Mouse (Mus musculus): Measurements from ENCODE around the gene Bfar.
"Not testable (repeated sequence)": the region's sequence is repeated elsewhere in the genome, so short reads cannot be mapped to it uniquely, and the experiment has no call there.

The Bfar gene

DNA sequence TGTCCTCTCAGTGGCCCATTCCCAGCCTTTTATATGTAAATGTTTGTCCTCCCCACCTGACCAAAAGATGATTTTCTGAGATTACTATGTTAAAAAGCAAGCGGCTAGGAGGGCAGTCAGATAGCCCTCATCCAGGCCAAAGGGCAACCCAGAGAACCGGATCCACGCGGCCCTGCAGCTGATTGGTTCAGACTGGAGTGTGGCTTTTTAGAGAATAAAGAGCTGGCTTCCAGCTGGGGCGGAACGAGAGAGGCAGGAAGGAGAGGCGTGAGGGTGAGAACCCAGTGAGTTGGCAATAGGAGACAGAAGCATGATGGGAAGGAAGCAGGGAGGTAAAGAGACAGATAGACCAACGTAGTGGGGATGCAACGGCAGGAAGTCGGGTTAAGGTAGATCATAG is 51.3 kb downstream of the Bfar start:
- DNase-seq (ENCODE audit: low spot score) = no peak

DNA sequence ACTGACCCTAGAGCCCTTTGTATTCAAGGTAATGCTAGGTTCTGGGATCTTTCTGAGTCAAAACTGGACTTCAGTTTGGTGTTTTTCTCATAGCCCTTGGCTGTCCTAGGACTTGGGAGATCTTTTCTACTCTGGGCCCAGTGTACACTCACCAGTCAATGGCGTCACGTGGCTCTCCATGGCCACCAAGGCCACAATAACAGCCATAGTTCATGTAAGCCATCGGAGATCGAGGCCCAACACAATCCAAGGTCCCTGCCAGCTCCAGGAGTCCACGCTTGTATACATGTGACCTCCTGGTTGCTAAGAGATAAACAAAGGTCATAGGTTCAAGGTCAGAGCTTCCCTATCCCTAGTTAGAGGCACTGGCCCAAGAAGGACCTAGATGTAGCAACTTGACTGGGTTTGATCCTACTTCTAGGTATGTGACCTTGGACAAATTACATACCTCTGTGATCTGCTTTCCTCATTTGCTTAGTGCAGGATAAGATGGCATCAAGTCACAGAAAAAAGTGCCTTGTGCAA is 56.2 kb downstream of the Bfar start:
- no peak for DNase-seq (ENCODE audit: low spot score)

DNA sequence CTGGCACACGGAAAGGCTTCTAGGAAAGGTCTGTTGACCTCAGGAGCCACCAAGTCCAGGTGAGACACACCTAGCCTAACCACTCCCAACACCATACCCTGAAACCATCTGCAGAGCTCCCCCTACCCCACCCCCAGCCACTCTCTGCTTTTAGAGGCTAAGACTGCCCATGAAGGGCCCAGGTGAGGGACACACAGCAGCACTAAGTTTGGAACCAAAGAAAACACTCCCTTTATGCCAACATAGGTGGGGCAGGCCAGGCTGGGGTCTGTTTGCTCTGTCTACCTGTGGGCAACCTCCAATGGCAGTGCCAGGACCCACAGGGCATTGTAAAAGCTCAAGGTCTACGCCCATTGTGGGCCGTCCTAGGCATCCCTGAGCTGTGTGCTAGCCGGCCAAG is 57.8 kb downstream of the Bfar start:
- no peak for DNase-seq (ENCODE audit: low spot score)

DNA sequence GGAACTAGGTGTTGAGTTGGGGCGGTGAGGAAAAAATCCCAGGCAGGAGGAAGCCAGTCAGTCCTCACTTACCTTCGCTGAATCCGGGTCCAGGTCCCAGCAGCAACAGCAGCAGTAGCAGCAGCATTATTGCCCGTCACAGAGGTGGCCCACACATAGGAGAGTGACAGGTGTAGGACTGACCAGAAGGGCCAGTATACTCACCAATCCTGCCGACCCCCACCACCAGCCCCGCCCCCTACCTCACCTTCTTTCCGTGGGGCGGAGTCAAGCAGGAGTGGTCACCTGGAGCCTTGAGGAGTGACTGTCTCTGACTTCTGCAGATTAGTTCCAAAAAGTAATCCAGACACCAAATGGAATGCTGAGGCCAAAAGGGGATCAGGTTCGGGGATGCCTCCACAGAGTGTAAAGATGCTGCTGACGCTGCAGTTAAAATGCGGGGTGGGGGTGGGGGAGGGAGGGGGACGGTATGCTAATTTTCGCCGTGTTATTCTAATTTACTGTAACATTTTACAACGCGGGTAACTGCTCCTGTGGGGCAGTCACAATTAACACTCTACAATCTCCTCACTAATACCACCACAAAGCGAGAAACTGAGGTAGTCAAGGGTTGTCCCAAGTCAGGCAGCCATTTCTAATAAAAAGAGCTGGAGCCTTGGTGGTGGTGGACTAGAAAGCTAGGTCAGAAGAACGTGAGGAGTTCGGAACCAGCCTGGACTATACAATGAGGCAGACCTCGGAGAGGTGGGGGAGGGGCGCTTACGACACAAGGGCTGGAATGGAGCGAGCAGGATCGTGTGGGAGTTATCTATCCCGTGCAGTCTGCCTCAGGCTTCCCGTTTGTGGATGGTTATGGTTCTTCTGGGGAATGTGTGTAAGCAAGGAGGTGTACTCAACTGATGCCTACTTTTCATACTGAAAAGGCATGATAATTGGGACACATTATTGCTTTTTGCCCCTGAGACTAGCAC is 58.9 kb downstream of the Bfar start, which contains the start of gene Pla2g10:
Gene Pla2g10 (minus strand): TSS at position 699 of the 971 bp plus-strand sequence.
- no peak for DNase-seq (ENCODE audit: low spot score)

DNA sequence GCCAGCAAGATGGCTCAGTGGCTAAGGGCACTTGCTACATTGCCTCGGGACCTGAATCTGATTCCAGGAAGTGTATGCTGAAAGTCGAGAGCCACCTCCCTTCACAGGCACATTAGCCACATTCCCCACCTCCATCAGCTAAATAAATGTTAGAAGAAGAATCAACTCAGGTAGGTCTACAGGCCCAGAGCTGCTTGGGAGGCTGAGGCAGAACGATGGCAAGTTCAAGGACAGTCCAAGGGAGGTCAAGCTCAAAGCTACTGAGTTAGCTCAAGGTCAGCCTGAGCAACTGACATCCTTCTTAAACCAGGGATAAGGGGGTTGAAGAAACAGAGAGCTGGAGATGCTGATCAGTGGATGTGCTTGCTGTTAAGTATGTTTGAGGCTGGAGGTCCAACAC is 61.1 kb downstream of the Bfar start:
- no peak for DNase-seq (ENCODE audit: low spot score)

DNA sequence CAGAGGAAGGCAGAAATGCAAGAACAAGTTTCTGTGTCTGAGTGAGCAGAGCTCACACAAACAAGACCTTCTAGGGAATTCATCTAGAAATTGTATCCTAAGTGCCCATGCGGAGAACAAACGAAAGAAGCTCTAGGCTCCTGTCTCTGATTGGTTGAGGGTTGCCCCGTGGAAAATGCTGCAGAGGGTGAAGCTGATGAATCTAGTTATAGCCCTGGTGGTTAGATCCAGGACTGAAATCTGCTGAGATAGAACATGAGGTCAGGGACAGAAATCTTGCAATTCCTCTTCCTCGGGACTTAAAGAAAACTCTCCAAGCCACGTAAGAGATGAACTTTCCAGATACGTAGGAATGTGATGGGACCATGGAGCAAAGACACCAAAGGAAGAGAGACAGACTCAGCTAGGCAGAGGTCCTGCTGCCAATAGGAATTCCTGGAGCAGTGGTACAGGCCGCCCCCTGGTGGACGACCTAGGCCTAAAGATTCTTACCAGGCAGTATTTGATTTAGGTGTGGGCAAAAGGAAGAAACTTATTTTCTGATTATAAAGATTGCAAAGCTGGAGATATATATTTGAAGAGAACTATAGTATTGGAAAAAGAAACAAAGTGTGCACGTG is 62.0 kb downstream of the Bfar start:
- DNase-seq (ENCODE audit: low spot score) = peak; percentile 78

DNA sequence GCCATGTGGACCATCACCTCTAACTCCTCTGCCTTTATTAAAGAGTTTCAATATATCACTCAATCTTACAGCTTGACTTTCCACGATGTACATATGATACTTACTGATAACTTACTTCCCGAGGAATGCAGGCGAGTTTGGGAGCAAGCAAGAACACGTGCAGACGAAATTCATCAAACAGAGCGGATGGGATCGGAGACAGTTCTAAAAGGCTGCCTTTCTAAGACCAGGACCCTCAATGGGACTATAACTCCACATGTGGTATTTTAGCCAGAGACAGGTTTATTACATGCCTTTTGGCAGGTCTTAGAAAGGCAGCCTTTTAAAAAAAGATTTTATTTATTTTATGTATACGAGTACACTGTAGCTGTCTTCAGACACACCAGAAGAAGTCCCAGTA is 64.3 kb downstream of the Bfar start:
- no peak for DNase-seq (ENCODE audit: low spot score)

DNA sequence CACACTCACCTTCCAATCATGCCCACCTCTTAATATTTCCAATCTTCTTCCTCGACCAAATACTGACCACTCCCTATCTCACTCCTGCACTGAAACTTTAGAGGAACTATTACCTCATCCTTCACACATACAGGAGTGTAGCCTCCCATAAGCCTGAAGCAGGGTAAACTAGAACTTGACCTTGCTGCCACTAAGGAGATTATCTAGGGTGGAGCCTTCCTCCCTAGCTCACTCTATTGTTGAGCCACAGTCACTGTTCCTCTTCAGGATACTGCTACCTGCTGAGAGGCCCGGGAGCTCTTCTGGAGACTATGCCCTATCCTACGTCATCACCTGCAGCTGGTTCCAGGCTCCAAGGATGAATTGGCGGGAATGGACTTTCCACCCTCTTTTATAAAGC is 67.4 kb downstream of the Bfar start:
- DNase-seq (ENCODE audit: low spot score) = not testable (repeated sequence)

DNA sequence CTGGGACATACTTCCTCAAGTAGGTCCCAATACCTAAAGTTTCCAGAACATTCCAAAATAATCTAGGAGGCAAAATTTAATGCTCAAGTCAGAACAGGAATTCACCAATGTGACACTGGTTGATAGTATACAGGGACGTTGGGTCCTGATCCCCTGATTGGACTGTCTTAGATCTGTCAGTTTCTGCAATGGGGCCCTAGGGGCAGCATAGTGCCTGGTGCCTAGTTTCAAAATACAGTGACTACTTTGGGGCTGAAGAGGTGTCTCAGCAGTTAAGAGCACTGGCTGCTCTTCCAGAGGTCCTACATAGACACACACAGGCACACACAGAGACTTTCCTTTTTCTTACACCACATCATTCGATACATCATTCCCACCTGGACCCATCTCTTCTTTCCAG is 69.2 kb downstream of the Bfar start:
- DNase-seq (ENCODE audit: low spot score) = no peak

DNA sequence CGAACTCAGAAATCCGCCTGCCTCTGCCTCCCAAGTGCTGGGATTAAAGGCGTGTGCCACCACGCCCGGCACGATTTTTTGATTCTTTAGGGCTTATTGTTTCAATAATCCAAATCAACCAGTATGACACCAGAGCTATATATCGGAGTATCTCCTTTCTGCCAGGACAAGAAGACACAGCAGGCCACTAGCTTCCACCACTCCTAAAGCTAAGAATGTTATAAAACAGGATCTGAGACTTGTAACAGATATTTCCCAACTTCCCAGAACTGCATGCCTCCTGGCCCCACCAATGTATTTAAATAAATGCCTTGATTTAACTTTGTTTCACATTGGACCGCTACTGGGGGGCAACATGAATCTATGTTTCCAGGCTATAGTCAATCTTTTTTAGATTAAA is 76.0 kb downstream of the Bfar start:
- no peak for DNase-seq (ENCODE audit: low spot score)

DNA sequence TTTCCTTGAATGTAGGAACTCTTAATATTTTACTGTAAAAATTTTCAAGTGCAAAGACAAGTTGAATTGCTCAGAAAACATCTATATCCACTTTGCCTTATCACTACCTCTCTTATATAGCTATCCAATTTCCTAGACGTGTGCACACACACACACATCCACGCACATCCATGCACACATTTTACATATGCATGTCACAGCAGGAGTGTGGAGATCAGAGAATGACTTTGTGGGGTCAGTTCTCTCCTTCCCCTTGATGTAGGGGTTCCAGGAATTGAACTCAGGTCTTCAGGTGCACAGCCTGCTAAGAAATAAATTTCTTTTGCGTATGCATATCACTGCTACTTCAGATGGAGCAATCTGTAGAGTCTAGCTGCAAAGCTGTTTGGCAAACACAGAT is 76.5 kb downstream of the Bfar start:
- no peak for DNase-seq (ENCODE audit: low spot score)

DNA sequence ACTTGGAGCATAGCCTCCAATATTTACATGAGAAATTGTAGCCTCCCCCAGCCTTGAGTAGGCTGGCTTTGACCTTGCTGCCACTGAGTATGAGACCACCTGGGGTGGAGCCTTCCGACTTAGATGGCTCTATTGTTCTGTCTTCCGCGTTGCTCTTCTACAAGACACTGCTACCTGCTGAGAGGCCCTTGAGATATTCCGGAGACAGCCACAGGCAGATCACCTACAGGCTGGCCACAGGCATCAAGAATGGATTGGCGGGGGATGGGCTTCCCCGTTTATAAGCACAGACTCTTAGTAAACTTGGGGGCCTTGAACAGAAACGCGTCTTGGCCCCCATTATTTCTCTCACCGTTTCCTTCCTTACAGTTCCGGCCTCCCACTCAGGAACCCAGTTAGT is 77.2 kb downstream of the Bfar start:
- not testable (repeated sequence) for DNase-seq (ENCODE audit: low spot score)

DNA sequence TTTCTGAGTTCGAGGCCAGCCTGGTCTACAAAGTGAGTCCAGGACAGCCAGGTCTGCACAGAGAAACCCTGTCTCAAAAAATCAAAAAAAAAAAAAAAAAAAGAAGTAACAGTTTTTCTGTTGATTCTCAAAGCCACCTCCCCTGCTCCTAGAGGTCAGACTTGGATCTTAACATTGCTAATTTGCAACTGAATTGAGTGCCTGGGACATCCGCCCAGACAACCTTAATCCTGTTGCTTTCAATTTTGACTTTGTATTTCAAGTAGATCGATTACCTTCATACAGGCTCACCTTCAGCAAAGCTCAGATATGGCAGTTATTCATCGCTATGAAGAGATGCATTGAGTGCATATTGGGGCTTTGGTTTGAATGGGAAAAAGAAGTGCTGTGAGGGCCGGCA is 77.6 kb downstream of the Bfar start:
- no peak for DNase-seq (ENCODE audit: low spot score)

DNA sequence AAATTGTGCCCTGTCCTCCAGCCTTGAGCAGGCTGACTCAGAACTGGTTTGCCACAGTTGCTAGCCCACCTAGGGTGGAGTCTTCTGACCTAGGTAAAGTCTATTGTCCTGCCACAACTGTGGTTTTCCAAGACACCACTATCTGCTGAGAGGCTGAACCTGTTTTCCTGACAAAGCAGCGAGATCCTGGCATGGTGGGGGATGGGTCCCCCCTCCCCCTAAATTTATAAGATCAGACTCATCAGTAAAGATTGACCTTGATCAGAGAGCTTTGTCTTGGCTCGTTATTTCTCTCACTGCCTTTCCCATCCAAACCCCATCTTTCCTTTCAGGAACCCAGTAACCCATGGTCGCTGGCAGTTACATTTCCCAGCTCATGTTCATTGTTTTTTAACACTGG is 78.3 kb downstream of the Bfar start:
- no peak for DNase-seq (ENCODE audit: low spot score)

DNA sequence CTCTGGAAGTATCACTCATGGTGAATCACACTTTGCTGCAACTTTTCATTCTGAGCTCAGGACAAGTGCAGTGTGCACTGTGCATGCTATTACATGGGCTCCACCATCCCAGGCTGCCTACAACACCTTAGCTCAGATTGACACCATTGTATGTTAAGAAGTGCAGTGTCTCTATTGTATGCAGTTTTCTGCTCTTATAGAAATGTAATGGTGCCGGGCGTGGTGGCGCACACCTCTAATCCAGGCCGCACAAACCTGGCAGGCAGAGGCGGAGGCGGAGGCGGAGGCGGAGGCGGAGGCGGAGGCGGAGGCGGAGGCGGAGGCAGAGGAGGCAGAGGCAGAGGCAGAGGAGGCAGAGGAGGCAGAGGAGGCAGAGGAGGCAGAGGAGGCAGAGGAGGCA is 79.0 kb downstream of the Bfar start:
- no peak for DNase-seq (ENCODE audit: low spot score)
